Mouse (Mus musculus) megakaryocyte progenitor cell, adult 5-6 weeks (primary cell): Measurements from ENCODE around the gene Col10a1. TPM values are rescaled to one million over a fixed set of nuclear protein-coding genes. Genes with fewer than 3 reads are reported as not detected.
A peak's percentile ranks its signal among the peaks of the same experiment; 100 is the strongest.
"Not testable (repeated sequence)": the region's sequence is repeated elsewhere in the genome, so short reads cannot be mapped to it uniquely, and the experiment has no call there.

ENCODE experiments used
- ATAC-seq: replicated peaks from 2 replicates; pipeline ENCODE4 v1.8.0; 2016; ENCODE audit warnings: mild to moderate bottlenecking, moderate TSS enrichment, inconsistent platforms; ENCODE audit not compliant: poor library complexity
- total RNA-seq, 2 experiments: library from RNA; stranded (forward) in 1 of 2; stranded (reverse) in 1 of 2; fragments of 157-497, 149-512 nt in 1 of 2; fragments of 200-1000 nt in 1 of 2; gene quantifications; 2 replicates each; pipeline versions ENCODE4 v1.2.3 to v1.2.4; 2015 to 2017

Col10a1 gene
- not detected in 2 replicates for total RNA-seq (2015)
- total RNA-seq (2017), result not detected in 2 replicates

- ATAC-seq, result no peak
Observed at GRCm38 (mm10) chr10:34389681-34390080, at the start of gene Col10a1. TSS of gene Col10a1 (plus strand) at chr10:34389981.

DNA sequence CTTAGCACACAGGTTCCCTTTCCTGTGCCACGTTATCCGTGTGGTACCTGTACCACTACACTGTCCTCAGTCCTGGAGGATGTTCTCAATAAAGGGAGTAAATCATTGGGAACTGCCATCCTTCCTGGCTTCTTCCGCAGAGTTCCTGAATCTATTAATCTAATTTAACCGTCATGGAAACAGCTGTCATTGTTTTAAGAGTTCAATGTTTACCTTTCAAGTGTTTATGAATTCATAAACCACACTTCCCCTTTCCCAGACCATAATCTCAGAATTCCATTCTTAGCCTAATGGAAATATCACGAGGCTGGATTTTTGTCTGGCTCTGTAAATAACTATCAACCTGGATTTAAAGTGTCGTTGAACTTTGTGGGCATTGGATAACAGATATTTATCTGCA, 48.8 kb upstream of the Col10a1 start:
- no peak for ATAC-seq

DNA sequence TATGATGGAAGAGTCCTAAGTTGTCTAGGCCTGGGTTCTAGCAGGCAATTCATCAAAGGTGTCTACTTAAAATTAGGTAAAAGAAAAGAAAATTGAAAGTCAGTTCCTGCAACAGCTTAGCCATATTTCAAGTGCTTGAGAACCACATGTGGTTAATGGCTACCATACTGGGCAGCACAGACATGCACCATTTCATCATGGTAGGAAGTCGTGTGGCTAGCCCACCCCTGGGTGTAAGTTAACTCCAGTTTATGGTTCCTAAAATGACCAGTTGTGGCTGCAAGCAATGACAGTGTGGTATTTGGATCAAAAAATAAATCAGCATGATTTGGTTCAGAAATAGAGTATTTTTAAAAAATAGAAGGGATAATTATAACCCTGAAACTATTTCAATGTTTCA, 47.9 kb upstream of the Col10a1 start:
- ATAC-seq, result peak; percentile 83

- no peak for ATAC-seq
Observed at GRCm38 (mm10) chr10:34352166-34352565, 37.6 kb upstream of the Col10a1 start.

DNA sequence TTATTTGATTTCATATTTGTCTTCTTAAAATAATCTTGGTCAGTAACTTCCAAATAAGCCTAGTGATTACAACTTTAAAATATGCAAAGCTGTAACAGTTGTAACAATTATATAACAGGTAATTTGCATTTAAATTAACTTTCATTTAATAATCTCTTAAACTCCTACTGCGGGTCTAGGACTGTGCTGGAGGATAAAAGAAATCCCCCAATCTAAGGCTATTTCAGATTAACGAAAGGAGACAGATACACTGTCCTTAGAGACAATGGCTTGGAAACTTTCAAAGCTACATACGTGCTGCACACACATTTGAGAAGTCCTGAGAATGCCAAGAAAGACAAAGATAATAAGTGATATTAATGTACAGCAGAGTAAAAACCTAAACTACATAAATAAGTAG, 31.5 kb upstream of the Col10a1 start:
- ATAC-seq, result no peak

DNA sequence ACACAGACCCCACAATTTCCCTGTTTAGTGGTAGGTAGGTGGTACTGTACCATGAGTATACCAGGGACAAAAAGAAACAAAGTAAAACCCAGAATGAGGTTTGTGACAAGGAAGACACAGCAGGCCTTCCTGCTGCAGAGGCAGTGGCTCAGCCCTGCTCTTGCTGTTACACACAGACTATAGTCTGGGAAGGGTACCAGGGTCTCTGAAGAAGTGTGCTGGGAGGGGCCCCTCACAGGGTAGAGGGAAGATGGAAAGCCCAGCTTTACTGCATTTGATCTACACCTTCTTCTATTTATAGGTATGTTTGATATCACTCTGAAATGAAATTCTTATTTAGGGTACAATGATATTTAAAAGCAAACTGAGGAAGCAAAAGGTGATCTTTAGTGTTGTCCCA, 26.0 kb upstream of the Col10a1 start:
- no peak for ATAC-seq

DNA sequence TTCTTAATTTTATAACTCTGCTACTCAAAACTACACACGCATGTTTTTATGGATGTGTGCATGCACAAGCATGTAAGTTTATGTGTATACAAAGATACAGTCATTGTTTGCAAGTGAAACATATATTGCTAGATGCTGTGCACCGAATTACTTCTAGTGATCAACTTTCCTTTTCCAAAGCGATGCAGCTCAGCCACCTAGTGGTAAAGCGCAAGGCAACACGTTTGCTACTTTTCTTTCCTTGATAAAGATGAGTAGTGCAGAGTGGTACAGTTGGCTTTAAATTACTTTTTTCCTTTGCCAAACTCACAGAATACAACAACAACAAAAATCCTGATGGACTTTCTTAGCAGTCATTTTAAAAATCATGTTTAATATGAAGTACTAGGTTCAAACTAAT, 21.6 kb upstream of the Col10a1 start:
- peak; percentile 71 for ATAC-seq

GRCm38 (mm10) chr10:34373332-34373731, 16.4 kb upstream of the Col10a1 start:
- ATAC-seq, result no peak

GRCm38 (mm10) chr10:34385636-34386035, 4.1 kb upstream of the Col10a1 start:
- no peak for ATAC-seq

DNA sequence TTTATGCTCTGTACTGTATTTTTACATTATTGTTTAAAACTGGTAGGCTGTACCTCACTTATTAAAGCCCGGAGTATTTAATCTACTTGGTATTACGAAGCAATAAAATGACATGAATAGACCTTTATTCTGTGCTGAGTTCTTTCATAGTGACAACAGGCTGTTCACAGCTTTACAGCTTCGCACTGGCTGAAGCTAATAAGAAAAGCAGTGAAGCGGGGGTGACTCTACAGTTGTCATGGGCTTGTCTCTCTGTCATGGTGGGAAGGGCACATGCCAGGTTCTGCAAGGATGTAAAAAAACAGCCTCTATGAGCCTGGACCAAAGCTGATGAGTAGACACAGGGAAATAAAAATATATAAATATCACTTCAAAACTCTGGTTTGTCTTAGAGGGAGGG, 7.2 kb downstream of the Col10a1 start:
- ATAC-seq, result no peak

DNA sequence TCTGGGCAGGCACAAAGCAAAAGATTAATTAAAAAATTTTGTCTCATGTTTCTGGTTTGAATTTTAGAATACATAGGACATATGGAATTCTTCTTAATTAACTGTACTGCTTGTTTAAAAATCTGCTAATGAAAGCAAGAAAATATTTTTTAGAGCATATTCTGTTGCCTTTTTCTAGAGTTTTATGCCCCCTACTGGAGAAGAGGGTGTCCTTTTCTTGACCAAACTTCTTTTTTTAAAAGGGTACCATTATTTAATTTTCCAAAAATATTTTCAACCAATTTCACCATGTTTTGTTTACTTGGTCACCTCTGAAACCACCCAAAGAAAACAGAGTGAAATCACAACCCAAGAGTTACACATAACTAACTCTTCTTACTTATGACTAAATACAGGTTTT, 9.5 kb downstream of the Col10a1 start:
- ATAC-seq, result no peak

GRCm38 (mm10) chr10:34418204-34418756, 28.5 kb downstream of the Col10a1 start, which contains the start of gene Nt5dc1:
TSS of gene Nt5dc1 (minus strand) at chr10:34418552.
- ATAC-seq, result peak; percentile 84

DNA sequence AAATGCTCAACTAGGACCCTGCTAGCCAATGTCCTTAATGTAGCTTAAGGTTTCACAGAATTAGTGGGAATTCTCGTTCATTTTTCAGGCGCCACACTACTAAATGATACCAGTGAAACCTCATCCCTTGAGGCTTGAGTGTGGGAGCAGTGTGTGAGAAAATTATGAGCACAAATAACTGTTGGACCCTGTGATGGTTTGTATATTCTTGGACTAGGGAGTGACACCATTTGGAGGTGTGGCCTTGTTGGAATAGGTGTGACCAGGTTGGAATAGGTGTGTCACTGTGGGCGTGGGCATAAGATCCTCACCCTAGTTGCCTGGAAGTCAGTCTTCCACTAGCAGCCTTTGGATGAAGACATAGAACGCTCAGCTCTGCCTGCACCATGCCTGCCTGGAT, 29.0 kb downstream of the Col10a1 start:
- ATAC-seq, result not testable (repeated sequence)

DNA sequence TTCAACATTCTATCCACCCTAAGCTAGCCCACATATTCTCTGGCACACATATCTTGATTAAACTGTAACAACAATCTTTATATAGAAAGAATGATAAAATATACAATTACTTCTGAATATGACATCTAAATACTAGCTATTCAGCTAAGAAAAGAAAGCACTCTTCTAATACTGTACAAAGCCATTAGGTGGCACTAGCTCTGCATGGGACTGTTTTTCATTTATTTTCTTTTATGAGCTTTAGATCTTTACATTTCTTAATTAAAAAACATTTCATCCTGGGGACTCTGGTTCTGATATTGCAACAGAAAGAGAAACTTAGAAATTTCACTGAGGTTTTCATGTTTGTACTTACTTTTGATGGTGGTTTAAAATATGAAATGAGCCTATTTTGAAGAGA, 42.0 kb downstream of the Col10a1 start:
- ATAC-seq, result 0 out of 2 replicates have a peak, but pooled peaks have one; percentile 46

- not testable (repeated sequence) for ATAC-seq
Observed at GRCm38 (mm10) chr10:34434191-34434590, 44.4 kb downstream of the Col10a1 start.

Other genes with a start within 250 kb of the Col10a1 start
- 1.1 and 1.3 TPM in 2 replicates for gene Dse, start 182.3 kb upstream of the Col10a1 start, total RNA-seq (2015)
- gene Dse, start 182.3 kb upstream of the Col10a1 start, total RNA-seq (2017), result 0.79 and 0.91 TPM in 2 replicates
- gene Tspyl1, start 107.8 kb upstream of the Col10a1 start, total RNA-seq (2015), result 29.5 and 34.2 TPM in 2 replicates
- gene Tspyl1, start 107.8 kb upstream of the Col10a1 start, total RNA-seq (2017), result 36.7 and 36.9 TPM in 2 replicates
- gene Tspyl4, start 92.5 kb upstream of the Col10a1 start, total RNA-seq (2015), result 3.2 and 3.6 TPM in 2 replicates
- gene Tspyl4, start 92.5 kb upstream of the Col10a1 start, total RNA-seq (2017), result 1.0 and 1.8 TPM in 2 replicates
- gene Nt5dc1, start 28.6 kb downstream of the Col10a1 start, total RNA-seq (2015), result 27.3 and 31.8 TPM in 2 replicates
- 25.3 and 26.5 TPM in 2 replicates for gene Nt5dc1, start 28.6 kb downstream of the Col10a1 start, total RNA-seq (2017)
- not detected in 2 replicates for gene Frk, start 93.4 kb downstream of the Col10a1 start, total RNA-seq (2015)
- gene Frk, start 93.4 kb downstream of the Col10a1 start, total RNA-seq (2017), result 0.10 TPM in 1 of 2 replicates, not detected in the other